Mouse (Mus musculus): ENCODE measurements around the gene C130026I21Rik.
"Not testable (repeated sequence)": the region's sequence is repeated elsewhere in the genome, so short reads cannot be mapped to it uniquely, and the experiment has no call there.

Gene C130026I21Rik

GRCm38 (mm10) chr1:85118341-85118740 is 152.0 kb downstream of the C130026I21Rik start:
- not testable (repeated sequence) for DNase-seq

GRCm38 (mm10) chr1:85117537-85117936 is 152.8 kb downstream of the C130026I21Rik start:
- DNase-seq = not testable (repeated sequence)

GRCm38 (mm10) chr1:85114666-85115402 is 155.5 kb downstream of the C130026I21Rik start:
- peak; percentile 33 for DNase-seq

- DNase-seq = not testable (repeated sequence)
Measured at GRCm38 (mm10) chr1:85114078-85114477, 156.3 kb downstream of the C130026I21Rik start.

- DNase-seq = not testable (repeated sequence)
Measured at GRCm38 (mm10) chr1:85112889-85113288, 157.5 kb downstream of the C130026I21Rik start.

GRCm38 (mm10) chr1:85112266-85112665 is 158.1 kb downstream of the C130026I21Rik start:
- DNase-seq = not testable (repeated sequence)

GRCm38 (mm10) chr1:85111572-85111971 is 158.8 kb downstream of the C130026I21Rik start:
- DNase-seq = peak; percentile 27

GRCm38 (mm10) chr1:85110876-85111275 is 159.5 kb downstream of the C130026I21Rik start:
- DNase-seq = not testable (repeated sequence)

GRCm38 (mm10) chr1:85109753-85110152 is 160.6 kb downstream of the C130026I21Rik start, which contains the start of gene A530032D15Rik:
A530032D15Rik (minus strand) TSS chr1:85109853.
- DNase-seq = not testable (repeated sequence)

GRCm38 (mm10) chr1:85106013-85106412 is 164.4 kb downstream of the C130026I21Rik start:
- not testable (repeated sequence) for DNase-seq

- DNase-seq = not testable (repeated sequence)
Measured at GRCm38 (mm10) chr1:85105336-85105735, 165.0 kb downstream of the C130026I21Rik start.

GRCm38 (mm10) chr1:85101754-85102153 is 168.6 kb downstream of the C130026I21Rik start:
- DNase-seq = not testable (repeated sequence)

- DNase-seq = not testable (repeated sequence)
Measured at GRCm38 (mm10) chr1:85099864-85100263, 170.5 kb downstream of the C130026I21Rik start, which contains the start of gene Gm10553. Gm10553 (plus strand) TSS chr1:85100164.

- not testable (repeated sequence) for DNase-seq
Measured at GRCm38 (mm10) chr1:85099081-85099480, 171.3 kb downstream of the C130026I21Rik start.

- DNase-seq = not testable (repeated sequence)
Measured at GRCm38 (mm10) chr1:85093011-85093572, 177.3 kb downstream of the C130026I21Rik start.

GRCm38 (mm10) chr1:85092169-85092568 is 178.2 kb downstream of the C130026I21Rik start:
- not testable (repeated sequence) for DNase-seq

- not testable (repeated sequence) for DNase-seq
Measured at GRCm38 (mm10) chr1:85086211-85086610, 184.2 kb downstream of the C130026I21Rik start.

- DNase-seq = not testable (repeated sequence)
Measured at GRCm38 (mm10) chr1:85084803-85085202, 185.6 kb downstream of the C130026I21Rik start.

GRCm38 (mm10) chr1:85073099-85073498 is 197.3 kb downstream of the C130026I21Rik start:
- DNase-seq = not testable (repeated sequence)

GRCm38 (mm10) chr1:85071690-85072089 is 198.7 kb downstream of the C130026I21Rik start:
- DNase-seq = not testable (repeated sequence)

GRCm38 (mm10) chr1:85035801-85036200 is 234.6 kb downstream of the C130026I21Rik start:
- not testable (repeated sequence) for DNase-seq

- DNase-seq = not testable (repeated sequence)
Measured at GRCm38 (mm10) chr1:85034394-85034793, 236.0 kb downstream of the C130026I21Rik start.

- not testable (repeated sequence) for DNase-seq
Measured at GRCm38 (mm10) chr1:85033616-85034015, 236.8 kb downstream of the C130026I21Rik start.

GRCm38 (mm10) chr1:85030211-85030610 is 240.2 kb downstream of the C130026I21Rik start:
- DNase-seq = not testable (repeated sequence)

Measured in kidney, postnatal 14 days (tissue).